Comparison of ENCODE assay signal across 8 mouse cellular contexts in the genomic region with DNA sequence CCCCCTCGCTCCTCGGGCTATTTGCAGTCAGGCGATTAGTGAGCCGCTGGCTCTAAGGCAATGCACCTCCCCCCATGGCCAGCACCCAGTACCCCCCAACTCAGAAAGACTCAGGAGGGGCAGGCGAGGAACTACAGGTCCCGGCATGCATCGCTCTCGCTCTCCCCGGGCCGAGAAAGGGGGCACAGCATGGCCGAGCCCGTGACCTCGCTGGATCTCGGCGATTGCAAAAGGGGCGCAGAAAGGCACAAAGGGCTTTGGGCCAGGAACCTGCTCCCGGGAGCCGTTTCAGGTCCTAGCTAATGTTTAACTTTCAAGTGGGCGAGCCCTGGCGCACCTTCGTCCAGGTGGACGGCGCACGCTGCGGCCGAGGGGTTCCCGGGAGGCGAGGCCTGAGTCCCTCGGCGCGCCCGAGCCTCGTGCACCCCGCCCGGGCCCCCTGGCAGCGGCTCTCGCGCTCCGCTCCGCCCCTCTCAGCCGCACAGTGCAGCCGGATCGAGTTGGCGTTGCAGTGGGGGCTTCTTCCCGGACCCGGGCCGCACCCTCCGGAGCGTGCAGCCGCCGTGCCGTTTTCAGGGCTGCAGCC. TPM values are rescaled to one million over a fixed set of nuclear protein-coding genes. Genes with fewer than 3 reads are reported as not detected.
A peak's percentile ranks its signal among the peaks of the same experiment; 100 is the strongest.
DNase-seq lines count a peak whose midpoint lies in the region; ATAC-seq lines count a peak whose summit lies in the region.

No protein-coding gene starts in this region.

- peaks cover 16% of the 10 kb centered on the region for H3K4me1 ChIP-seq in brown adipose tissue, adult 24 weeks (ENCODE audit: control insufficient read depth, insufficient read depth, insufficient read length, low read length)

- DNase-seq in ES-CJ7 (ENCODE audit: low read depth, low spot score) = peak; percentile 64
- DNase-seq in heart, postnatal 25 days (ENCODE audit: low spot score) = peak; percentile 26
- peak; percentile 44 to 46 for DNase-seq in layer of hippocampus, postnatal 25 days (ENCODE audit: extremely low spot score in 1 of 2, low spot score in 1 of 2)
- peak; percentile 58 for DNase-seq in right cerebral cortex, adult 18-20 months
- DNase-seq in urinary bladder, adult 2 months (ENCODE audit: low spot score) = peak; percentile 61

- peak overlapping the region; percentile 55 for H3K27ac ChIP-seq in brown adipose tissue, adult 24 weeks (replicated peaks; ENCODE audit: low read depth, low read length)

- H3K4me3 ChIP-seq in brown adipose tissue, adult 24 weeks (ENCODE audit: insufficient read depth, low read depth, low read length) = peak overlapping the region; percentile 97

- peak; percentile 13; the same call in 1 of the 2 replicates for ATAC-seq in erythroid progenitor cell, adult 5-6 weeks (replicated peaks; ENCODE audit: low FRiP score, poor library complexity, severe bottlenecking)
- peak; percentile 51 for ATAC-seq in megakaryocyte, adult 5-6 weeks (ENCODE audit: poor library complexity, severe bottlenecking)

- intact Hi-C loops in heart, postnatal 25 days (cut with DNase I) = no loop called here

RNA-seq across cellular contexts. Expression of a gene that starts 0.7 kb away (rescaled TPM):
- 90.5 and 140 TPM in 2 replicates for polyA plus RNA-seq in brown adipose tissue, adult 24 weeks (2012; ENCODE audit: insufficient read depth, insufficient read length, missing spikeins)
- total RNA-seq in erythroid progenitor cell, adult 5-6 weeks (2015; ENCODE audit: low replicate concordance) = 18.0 and 23.5 TPM in 2 replicates
- total RNA-seq in erythroid progenitor cell, adult 5-6 weeks (2017; ENCODE audit: low replicate concordance) = 40.8 and 44.4 TPM in 2 replicates
- 100 to 1,000 TPM; 368 to 372 TPM for total RNA-seq in heart, postnatal 25 days (2021)
- 100 to 1,000 TPM; 107 to 120 TPM for total RNA-seq in layer of hippocampus, postnatal 25 days (2021)
- total RNA-seq in megakaryocyte, adult 5-6 weeks (2015) = 34.6 and 38.1 TPM in 2 replicates
- total RNA-seq in megakaryocyte, adult 5-6 weeks (2017) = 93.1 and 95.7 TPM in 2 replicates
- polyA plus RNA-seq in urinary bladder, adult 2 months (2012; rRNA removed) = 115 and 121 TPM in 2 replicates

RNA-seq across cellular contexts. Expression of a gene that starts 13.1 kb away (rescaled TPM):
- 6.9 and 18.1 TPM in 2 replicates for polyA plus RNA-seq in brown adipose tissue, adult 24 weeks (2012; ENCODE audit: insufficient read depth, insufficient read length, missing spikeins)
- 3.6 and 37.3 TPM in 2 replicates for total RNA-seq in erythroid progenitor cell, adult 5-6 weeks (2015; ENCODE audit: low replicate concordance)
- total RNA-seq in erythroid progenitor cell, adult 5-6 weeks (2017; ENCODE audit: low replicate concordance) = 5.9 and 19.5 TPM in 2 replicates
- 10 to 100 TPM; 17.1 to 18.8 TPM for total RNA-seq in heart, postnatal 25 days (2021)
- 10 to 100 TPM; 19.8 to 25.3 TPM for total RNA-seq in layer of hippocampus, postnatal 25 days (2021)
- 6.4 and 6.8 TPM in 2 replicates for total RNA-seq in megakaryocyte, adult 5-6 weeks (2015)
- total RNA-seq in megakaryocyte, adult 5-6 weeks (2017) = 6.2 and 14.1 TPM in 2 replicates
- polyA plus RNA-seq in urinary bladder, adult 2 months (2012; rRNA removed) = 10.9 and 15.7 TPM in 2 replicates

RNA-seq across cellular contexts. Expression of a gene that starts 38.7 kb away (rescaled TPM):
- polyA plus RNA-seq in brown adipose tissue, adult 24 weeks (2012; ENCODE audit: insufficient read depth, insufficient read length, missing spikeins) = 1.1 and 2.3 TPM in 2 replicates
- total RNA-seq in erythroid progenitor cell, adult 5-6 weeks (2015; ENCODE audit: low replicate concordance) = not detected in 2 replicates
- total RNA-seq in erythroid progenitor cell, adult 5-6 weeks (2017; ENCODE audit: low replicate concordance) = not detected in 2 replicates
- 1 to 10 TPM; 1.1 to 2.4 TPM for total RNA-seq in heart, postnatal 25 days (2021)
- total RNA-seq in layer of hippocampus, postnatal 25 days (2021) = 10 to 100 TPM; 15.6 to 18.6 TPM
- total RNA-seq in megakaryocyte, adult 5-6 weeks (2015) = not detected in 2 replicates
- total RNA-seq in megakaryocyte, adult 5-6 weeks (2017) = 0.15 TPM in 1 of 2 replicates, not detected in the other
- polyA plus RNA-seq in urinary bladder, adult 2 months (2012; rRNA removed) = 5.0 and 5.6 TPM in 2 replicates

Comparison
In these comparisons a context has a peak if more than half of its experiments do, and no peak if none do; other contexts are left out.
1. Peak in every context shown above with its lines: DNase-seq, ATAC-seq, H3K4me3 ChIP-seq and H3K27ac ChIP-seq.
2. RNA of a gene that starts 38.7 kb away (total RNA-seq): 15.6 to 18.6 TPM in layer of hippocampus, postnatal 25 days; 1.1 to 2.4 TPM in heart, postnatal 25 days, 0.15 TPM in megakaryocyte, adult 5-6 weeks and not detected in erythroid progenitor cell, adult 5-6 weeks; every median in the first group is over 4 times any median in the second.